16 mouse cellular contexts compared by ENCODE assay signal in genomic region chr13:44285881-44286280, GRCm38 (mm10).
"Had no signal": no experiment of that assay in that cellular context is flagged by ENCODE, and none has a peak within 500 bp of the region (broad histone marks: within the 10 kb centered on the region; RNA-seq: fewer than 3 reads in every experiment).

No protein-coding gene starts in this region.

- DNase-seq: retina, postnatal 1 day; right cerebral cortex, adult 18-20 months; right cerebral cortex, postnatal 14 days; right cerebral cortex, postnatal 25 days; right cerebral cortex, postnatal 4 days; spleen, adult 18-20 months; thymus, adult 18-20 months; thymus, adult 2 months; thymus, postnatal 14 days; thymus, postnatal 25 days; thymus, postnatal 36 days; thymus, postnatal 4 days had no signal

- H3K4me3 ChIP-seq: neural tube, embryonic 13.5 days; neural tube, embryonic 15.5 days; stomach, embryonic 15.5 days had no signal

- H3K4me2 ChIP-seq: neural tube, embryonic 13.5 days; neural tube, embryonic 15.5 days; stomach, embryonic 15.5 days had no signal

- H3K27me3 ChIP-seq: neural tube, embryonic 13.5 days; neural tube, embryonic 15.5 days; stomach, embryonic 15.5 days had no signal

- H3K36me3 ChIP-seq: neural tube, embryonic 13.5 days; neural tube, embryonic 15.5 days; stomach, embryonic 15.5 days had no signal

- H3K9ac ChIP-seq: neural tube, embryonic 13.5 days; neural tube, embryonic 15.5 days; stomach, embryonic 15.5 days had no signal

- H3K4me1 ChIP-seq: stomach, embryonic 15.5 days had no signal

- H3K9me3 ChIP-seq: neural tube, embryonic 15.5 days; stomach, embryonic 15.5 days had no signal

- H3K27ac ChIP-seq: neural tube, embryonic 13.5 days; neural tube, embryonic 15.5 days; stomach, embryonic 15.5 days; stomach, postnatal 0 days had no signal
